In the genomic region with DNA sequence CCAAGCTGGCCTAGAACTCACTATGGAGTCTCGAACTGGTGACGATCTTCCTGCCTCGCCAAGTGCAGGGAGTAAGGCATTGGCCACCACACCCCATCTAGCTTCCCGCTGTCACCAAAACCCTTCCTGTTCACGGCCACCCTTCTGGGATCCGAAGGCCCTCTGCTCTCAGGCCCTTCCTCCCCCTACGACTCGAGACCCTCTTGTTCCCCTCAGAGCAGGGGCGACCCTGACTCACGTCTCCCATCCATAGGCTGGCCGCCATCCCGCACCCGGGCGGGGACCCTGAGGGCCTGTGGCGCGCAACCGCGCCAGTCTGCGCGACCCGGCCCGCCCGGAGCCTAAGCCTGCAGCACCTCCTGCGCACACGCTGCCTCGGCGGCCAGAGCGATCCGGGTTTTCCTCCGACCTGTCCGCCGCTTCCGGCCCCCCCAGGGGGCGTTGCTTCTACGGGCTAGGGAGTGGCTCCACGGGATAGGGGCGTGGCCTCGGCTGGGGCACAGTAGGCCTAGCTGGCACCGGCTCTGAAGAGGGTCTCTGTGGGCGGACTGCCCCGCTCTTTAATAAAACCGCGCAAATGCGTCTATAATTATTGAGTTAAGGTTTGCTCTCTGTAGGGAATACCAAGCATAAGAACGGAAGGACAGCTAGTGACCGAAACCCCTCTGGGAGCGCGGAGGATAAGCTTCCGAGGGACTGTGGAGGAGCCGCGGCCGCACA, we compare ENCODE assay signal across 8 mouse cellular contexts. TPM values are rescaled to one million over a fixed set of nuclear protein-coding genes. Genes with fewer than 3 reads are reported as not detected.
DNase-seq lines count a peak whose midpoint lies in the region; ATAC-seq and TF ChIP-seq lines count a peak whose summit lies in the region.

Gene Trnau1ap, minus strand, starts transcription at position 424 of the 720 bp plus-strand sequence.

- under 1% methylated on average over 52 of the region's 52 CpGs for WGBS in bone marrow, adult 2 months
- WGBS in embryonic facial prominence, embryonic 15.5 days, result under 1% methylated on average over 52 of the region's 52 CpGs
- WGBS in kidney, embryonic 14.5 days, result under 1% methylated on average over 52 of the region's 52 CpGs
- under 1% methylated on average over 52 of the region's 52 CpGs for WGBS in liver, adult 2 months

- H3K4me3 ChIP-seq in bone marrow, adult 2 months (replicated peaks; ENCODE audit: control insufficient read depth, low read depth, low read length), result peak within 1 kb of the TSS; percentile 75
- peak within 1 kb of the TSS; percentile 92 for H3K4me3 ChIP-seq in embryonic facial prominence, embryonic 15.5 days (replicated peaks)
- peak within 1 kb of the TSS; percentile 64 for H3K4me3 ChIP-seq in kidney, embryonic 14.5 days (ENCODE audit: low read length)
- peak within 1 kb of the TSS; percentile 81 for H3K4me3 ChIP-seq in liver, adult 2 months (ENCODE audit: insufficient read depth, low read depth, low read length)
- peak within 1 kb of the TSS; percentile 76 for H3K4me3 ChIP-seq in myocyte

- DNase-seq in A20 (ENCODE audit: low read depth, low spot score), result peak; percentile 94
- DNase-seq in heart, adult 9 months (ENCODE audit: low spot score in 2 of 2), result peak; percentile 86 to 89
- peak; percentile 81 for DNase-seq in liver, adult 2 months (ENCODE audit: extremely low read depth, low read depth, low spot score)
- DNase-seq in splenic B cell, adult 2 months (ENCODE audit: low read depth, low spot score), result peak; percentile 94

- no peak for TF ChIP-seq CTCF in bone marrow, adult 2 months (IDR thresholded peaks at IDR 0.05; ENCODE audit: control insufficient read depth, insufficient read depth, low read length)
- TF ChIP-seq CTCF in liver, adult 2 months (IDR thresholded peaks at IDR 0.05; ENCODE audit: low read depth, low read length), result no peak

- H3K9ac ChIP-seq in embryonic facial prominence, embryonic 15.5 days, result peak within 1 kb of the TSS; percentile 97
- H3K9ac ChIP-seq in kidney, embryonic 14.5 days (ENCODE audit: low read depth, low read length), result peak within 1 kb of the TSS; percentile 80
- H3K9ac ChIP-seq in liver, adult 2 months (ENCODE audit: low read depth, low read length), result peak within 1 kb of the TSS; percentile 91

- no peaks in the 10 kb centered on the region for H3K9me3 ChIP-seq in embryonic facial prominence, embryonic 15.5 days (replicated peaks)
- H3K9me3 ChIP-seq in kidney, embryonic 14.5 days (ENCODE audit: control insufficient read depth, low read length), result no peaks in the 10 kb centered on the region

- no peaks in the 10 kb centered on the region for H3K4me1 ChIP-seq in bone marrow, adult 2 months (ENCODE audit: control insufficient read depth, insufficient read depth, low read length)
- peaks cover 15% of the 10 kb centered on the region for H3K4me1 ChIP-seq in embryonic facial prominence, embryonic 15.5 days
- peaks cover 7% of the 10 kb centered on the region for H3K4me1 ChIP-seq in kidney, embryonic 14.5 days (ENCODE audit: control insufficient read depth, insufficient read depth, low read length)
- peaks cover 8% of the 10 kb centered on the region for H3K4me1 ChIP-seq in liver, adult 2 months (ENCODE audit: control insufficient read depth, insufficient read depth, low read length)

- TF ChIP-seq POLR2A in bone marrow, adult 2 months (IDR thresholded peaks at IDR 0.05; ENCODE audit: borderline replicate concordance, control insufficient read depth, low read depth, low read length), result peak; percentile 62; the same call in 1 of the 2 replicates
- TF ChIP-seq POLR2A in liver, adult 2 months (IDR thresholded peaks at IDR 0.05; ENCODE audit: extremely low read depth, insufficient read depth, low read length), result peak; percentile 76
- TF ChIP-seq POLR2A in myocyte (IDR thresholded peaks at IDR 0.05; ENCODE audit: insufficient read length, low read depth), result peak; percentile 94

- peak within 1 kb of the TSS; percentile 69 for H3K4me2 ChIP-seq in embryonic facial prominence, embryonic 15.5 days (replicated peaks)
- H3K4me2 ChIP-seq in kidney, embryonic 14.5 days (replicated peaks; ENCODE audit: low read depth, low read length), result peak within 1 kb of the TSS; percentile 51
- H3K4me2 ChIP-seq in myocyte (ENCODE audit: low read depth), result peak within 1 kb of the TSS; percentile 90

- H3K79me2 ChIP-seq in liver, adult 2 months (ENCODE audit: control insufficient read depth, insufficient read depth, low read length), result 0 out of 2 replicates have a peak, but pooled peaks cover 6% of the 10 kb centered on the region
- H3K79me2 ChIP-seq in myocyte (ENCODE audit: control insufficient read depth, insufficient read depth), result peaks cover 15% of the 10 kb centered on the region

- H3K36me3 ChIP-seq in embryonic facial prominence, embryonic 15.5 days, result peaks cover 42% of the 10 kb centered on the region
- H3K36me3 ChIP-seq in kidney, embryonic 14.5 days (ENCODE audit: control insufficient read depth, insufficient read depth, low read length), result peaks cover 37% of the 10 kb centered on the region
- peaks cover 3% of the 10 kb centered on the region; the same call in 1 of the 2 replicates for H3K36me3 ChIP-seq in liver, adult 2 months (ENCODE audit: control insufficient read depth, insufficient read depth, low read length)
- peaks cover 20% of the 10 kb centered on the region for H3K36me3 ChIP-seq in myocyte (ENCODE audit: control insufficient read depth, insufficient read depth)
- peaks cover 1% of the 10 kb centered on the region for H3K36me3 ChIP-seq in splenic B cell, adult 2 months (ENCODE audit: control insufficient read depth, insufficient read depth, low read length, poor library complexity, severe bottlenecking)

- ATAC-seq in embryonic facial prominence, embryonic 15.5 days (ENCODE audit: insufficient number of reproducible peaks, low FRiP score, low TSS enrichment, low read depth), result peak; percentile 94
- peak; percentile 96 for ATAC-seq in kidney, embryonic 14.5 days (ENCODE audit: low FRiP score, low TSS enrichment)

- peak within 1 kb of the TSS; percentile 86 for H3K27ac ChIP-seq in bone marrow, adult 2 months (ENCODE audit: control insufficient read depth, insufficient read depth, low read depth, low read length, poor library complexity)
- H3K27ac ChIP-seq in embryonic facial prominence, embryonic 15.5 days (replicated peaks), result peak within 1 kb of the TSS; percentile 92
- H3K27ac ChIP-seq in kidney, embryonic 14.5 days (ENCODE audit: low read depth, low read length), result peak within 1 kb of the TSS; percentile 85
- H3K27ac ChIP-seq in liver, adult 2 months (replicated peaks; ENCODE audit: insufficient read depth, low read depth, low read length), result peak within 1 kb of the TSS; percentile 86

- peak within 1 kb of the TSS; percentile 36 for H3ac ChIP-seq in myocyte (ENCODE audit: control insufficient read depth, insufficient read length)

- no peaks in the 10 kb centered on the region for H3K27me3 ChIP-seq in embryonic facial prominence, embryonic 15.5 days
- no peaks in the 10 kb centered on the region for H3K27me3 ChIP-seq in kidney, embryonic 14.5 days (ENCODE audit: control insufficient read depth, insufficient read depth, low read length)
- no peaks in the 10 kb centered on the region for H3K27me3 ChIP-seq in liver, adult 2 months (ENCODE audit: control insufficient read depth, insufficient read depth, low read length)
- no peaks in the 10 kb centered on the region for H3K27me3 ChIP-seq in myocyte (ENCODE audit: control insufficient read depth, insufficient read depth, insufficient read length)
- no peaks in the 10 kb centered on the region for H3K27me3 ChIP-seq in splenic B cell, adult 2 months (ENCODE audit: control insufficient read depth, insufficient read depth, low read length, poor library complexity, severe bottlenecking)

TF ChIP-seq in myocyte, 11 proteins besides CTCF, POLR2A, EP300 and RAD21:
- TF ChIP-seq POLR2AphosphoS2 (IDR thresholded peaks at IDR 0.05; ENCODE audit: insufficient read length, low read depth), result peak; percentile 91
- TF ChIP-seq TCF12 (IDR thresholded peaks at IDR 0.05; ENCODE audit: insufficient read depth, poor library complexity, severe bottlenecking), result no peak
- TF ChIP-seq MYOD1 (IDR thresholded peaks at IDR 0.05; ENCODE audit: control insufficient read depth in 1 of 3, insufficient read length in 2 of 3, low read depth in 2 of 3), result peak in 1 of 3 experiments; percentile 20

RNA-seq across cellular contexts. Expression of gene Trnau1ap, which starts in this region (rescaled TPM):
- 32.1 and 40.3 TPM in 2 replicates for polyA plus RNA-seq in bone marrow, adult 2 months (2011; ENCODE audit: insufficient read depth, insufficient read length, low replicate concordance, missing spikeins)
- polyA plus RNA-seq in embryonic facial prominence, embryonic 15.5 days (2015; fragmentation: Nextera tagmentation; extraction: Ambion mirVana), result 74.1 and 75.7 TPM in 2 replicates
- 79.5 and 86.2 TPM in 2 replicates for polyA plus RNA-seq in kidney, embryonic 14.5 days (2014; fragmentation: Nextera tagmentation; extraction: Ambion mirVana)
- total RNA-seq in liver, adult 2 months (2014; rRNA removed), result 28.3 and 29.5 TPM in 2 replicates
- polyA plus RNA-seq in liver, adult 2 months (2012; rRNA removed), result 11.2 and 12.2 TPM in 2 replicates
- 51.6 TPM for polyA plus RNA-seq in myocyte (2012; fragmentation: generic; extraction: Trizol)

Comparison
In these comparisons a context has a peak if more than half of its experiments do, and no peak if none do; other contexts are left out.
1. Peak in every context shown above with its lines: DNase-seq, ATAC-seq, H3K4me3 ChIP-seq and H3K27ac ChIP-seq.